Mouse (Mus musculus) midbrain, embryonic 15.5 days (tissue): Measurements from ENCODE around the gene Tcea2. TPM values are rescaled to one million over a fixed set of nuclear protein-coding genes. Genes with fewer than 3 reads are reported as not detected.
A peak's percentile ranks its signal among the peaks of the same experiment; 100 is the strongest.

Source experiments
- ATAC-seq: fragments of 200-750 bp; cut with Nextera tagmentation; replicated peaks from 2 replicates; pipeline ENCODE4 v1.8.0; 2017; ENCODE audit warnings: moderate TSS enrichment
- H3K27ac ChIP-seq: fragments of 300-500 bp; sonication (generic); 2 replicates; pipeline ENCODE4 v1.5.1; 2015; ENCODE audit warnings: mild to moderate bottlenecking, inconsistent platforms
- H3K27me3 ChIP-seq: fragments of 300-500 bp; sonication (generic); replicated peaks from 2 replicates; pipeline ENCODE4 v1.6.1; 2015; ENCODE audit warnings: inconsistent platforms
- H3K36me3 ChIP-seq: fragments of 300-500 bp; sonication (generic); replicated peaks from 2 replicates; pipeline ENCODE4 v1.6.1; 2015; ENCODE audit warnings: inconsistent platforms
- H3K4me1 ChIP-seq: fragments of 300-500 bp; sonication (generic); 2 replicates; pipeline ENCODE4 v1.6.1; 2015; ENCODE audit warnings: inconsistent platforms
- H3K4me2 ChIP-seq: fragments of 300-500 bp; sonication (generic); 2 replicates; pipeline ENCODE4 v1.6.1; 2015; ENCODE audit warnings: inconsistent platforms, mild to moderate bottlenecking, moderate library complexity
- H3K4me3 ChIP-seq: fragments of 300-500 bp; sonication (generic); 2 replicates; pipeline ENCODE4 v1.5.1; 2015; ENCODE audit warnings: mild to moderate bottlenecking, inconsistent platforms
- H3K9ac ChIP-seq: fragments of 300-500 bp; sonication (generic); 2 replicates; pipeline ENCODE4 v1.6.1; 2015; ENCODE audit warnings: mild to moderate bottlenecking, inconsistent platforms
- H3K9me3 ChIP-seq: fragments of 300-500 bp; sonication (generic); 2 replicates; pipeline ENCODE4 v1.6.1; 2016; ENCODE audit warnings: inconsistent platforms
- WGBS: fragments of 180-500 bp; shearing (Covaris S2); methylation state at CpG from one replicate; pipeline ENCODE4 v1.1.7; 2015; ENCODE audit warnings: mixed read lengths; 5-methylcytosine and 5-hydroxymethylcytosine counted together
- polyA plus RNA-seq: library from polyadenylated mRNA; unstranded; fragments of >200 nt; fragmentation: Nextera tagmentation; extraction: Ambion mirVana; gene quantifications from 2 replicates; pipeline ENCODE4 v1.2.1, GENCODE M21; 2015

Tcea2 gene
- polyA plus RNA-seq, 1 experiment from 2014 or later = 52.2 TPM

GRCm38 (mm10) chr2:181721200-181721599, 41.1 kb downstream of the Tcea2 start:
- H3K4me3 ChIP-seq = no peak overlapping the region

GRCm38 (mm10) chr2:181722213-181722612, 42.1 kb downstream of the Tcea2 start:
- H3K27me3 ChIP-seq = no peaks in the 10 kb centered on the region
- ATAC-seq = no peak
- peaks cover 20% of the 10 kb centered on the region for H3K4me1 ChIP-seq
- H3K9me3 ChIP-seq = no peaks in the 10 kb centered on the region
- H3K36me3 ChIP-seq = peaks cover 13% of the 10 kb centered on the region; the same call in 1 of the 2 replicates
- H3K4me3 ChIP-seq = no peak overlapping the region
- 14% methylated on average over 3 of the region's 3 CpGs for WGBS
- H3K9ac ChIP-seq = no peak overlapping the region
- H3K4me2 ChIP-seq = no peak overlapping the region
- H3K27ac ChIP-seq = no peak overlapping the region

More at GRCm38 (mm10) chr2:181721200-181721599, 41.1 kb downstream of the Tcea2 start:
- Histone ChIP-seq H3K27me3 (no peaks in the 10 kb centered on the region), H3K9ac (no peak overlapping the region), H3K9me3 (no peaks in the 10 kb centered on the region), H3K27ac (no peak overlapping the region), H3K4me2 (no peak overlapping the region), H3K36me3 (peaks cover 13% of the 10 kb centered on the region; the same call in 1 of the 2 replicates), H3K4me1 (peaks cover 30% of the 10 kb centered on the region)
- ATAC-seq = no peak

- no peaks in the 10 kb centered on the region for H3K27me3 ChIP-seq
- no peak overlapping the region for H3K4me2 ChIP-seq
- peak; percentile 52; the same call in 1 of the 2 replicates for ATAC-seq
- no peak overlapping the region for H3K9ac ChIP-seq
- H3K9me3 ChIP-seq = no peaks in the 10 kb centered on the region
- WGBS = 29% methylated on average over 9 of the region's 9 CpGs
- no peaks in the 10 kb centered on the region; the same call in 1 of the 2 replicates for H3K4me1 ChIP-seq
- no peaks in the 10 kb centered on the region; the same call in 1 of the 2 replicates for H3K36me3 ChIP-seq
- no peak overlapping the region for H3K4me3 ChIP-seq
- 0 out of 2 replicates have a peak overlapping the region, but pooled peaks have one; percentile 8 for H3K27ac ChIP-seq
Observed at GRCm38 (mm10) chr2:181727659-181728262, 47.7 kb downstream of the Tcea2 start.

- Histone ChIP-seq H3K9ac (no peak overlapping the region), H3K9me3 (no peaks in the 10 kb centered on the region), H3K36me3 (no peaks in the 10 kb centered on the region), H3K27ac (no peak overlapping the region), H3K4me3 (no peak overlapping the region), H3K4me1 (no peaks in the 10 kb centered on the region), H3K4me2 (no peak overlapping the region), H3K27me3 (no peaks in the 10 kb centered on the region)
- ATAC-seq = no peak
- WGBS = 76% methylated on average over 3 of the region's 3 CpGs
Observed at GRCm38 (mm10) chr2:181730051-181730450, 49.9 kb downstream of the Tcea2 start.

Other genes starting within 250 kb of the Tcea2 start
- gene Zbtb46, start 220.9 kb upstream of the Tcea2 start, polyA plus RNA-seq = 23.8 and 26.0 TPM in 2 replicates
- gene Abhd16b, start 187.1 kb upstream of the Tcea2 start, polyA plus RNA-seq = 0.09 and 0.12 TPM in 2 replicates
- gene Tpd52l2, start 183.2 kb upstream of the Tcea2 start, polyA plus RNA-seq = 117 TPM in 2 replicates
- gene Dnajc5, start 159.8 kb upstream of the Tcea2 start, polyA plus RNA-seq = 291 and 297 TPM in 2 replicates
- 77.2 and 81.8 TPM in 2 replicates for gene Uckl1, start 95.4 kb upstream of the Tcea2 start, polyA plus RNA-seq
- 68.4 and 69.0 TPM in 2 replicates for gene Prpf6, start 88.4 kb upstream of the Tcea2 start, polyA plus RNA-seq
- gene Zfp512b, start 87.5 kb upstream of the Tcea2 start, polyA plus RNA-seq = 97.1 and 111 TPM in 2 replicates
- 232 and 239 TPM in 2 replicates for gene Samd10, start 81.1 kb upstream of the Tcea2 start, polyA plus RNA-seq
- gene Gm29797, start 23.3 kb upstream of the Tcea2 start, polyA plus RNA-seq = not detected in 2 replicates
- 18.3 and 19.7 TPM in 2 replicates for gene Sox18, start 8.7 kb upstream of the Tcea2 start, polyA plus RNA-seq
- 65.4 and 67.3 TPM in 2 replicates for gene Rgs19, start 13.7 kb downstream of the Tcea2 start, polyA plus RNA-seq
- gene Lkaaear1, start 18.1 kb downstream of the Tcea2 start, polyA plus RNA-seq = not detected in 2 replicates
- gene Oprl1, start 34.7 kb downstream of the Tcea2 start, polyA plus RNA-seq = 106 and 107 TPM in 2 replicates
- gene Myt1, start 83.0 kb downstream of the Tcea2 start, polyA plus RNA-seq = 22.0 and 24.6 TPM in 2 replicates
- gene Pcmtd2, start 157.5 kb downstream of the Tcea2 start, polyA plus RNA-seq = 30.3 and 35.5 TPM in 2 replicates
- gene Polr3k, start 184.0 kb downstream of the Tcea2 start, polyA plus RNA-seq = 76.6 and 79.9 TPM in 2 replicates